Mouse (Mus musculus) limb, embryonic 12.5 days (tissue): ENCODE results near the gene Hoxd11. TPM values are rescaled to one million over a fixed set of nuclear protein-coding genes. Genes with fewer than 3 reads are reported as not detected.

Source experiments
- ATAC-seq: fragments of 200-750 bp; cut with Nextera tagmentation; 2 replicates; pipeline ENCODE4 v1.8.0; 2017; ENCODE audit warnings: low read depth, moderate TSS enrichment; ENCODE audit not compliant: insufficient number of reproducible peaks, insufficient read depth, low FRiP score, low TSS enrichment
- H3K27ac ChIP-seq: fragments of 300-500 bp; sonication (generic); 2 replicates; pipeline ENCODE4 v1.5.1; 2016; ENCODE audit warnings: mild to moderate bottlenecking, moderate library complexity
- H3K27me3 ChIP-seq: fragments of 300-500 bp; sonication (generic); 2 replicates; pipeline ENCODE4 v1.6.1; 2016; ENCODE audit warnings: mild to moderate bottlenecking, moderate library complexity
- H3K36me3 ChIP-seq: fragments of 300-500 bp; sonication (generic); 2 replicates; pipeline ENCODE4 v1.6.1; 2016; ENCODE audit warnings: mild to moderate bottlenecking, moderate library complexity
- H3K4me1 ChIP-seq: fragments of 300-500 bp; sonication (generic); replicated peaks from 2 replicates; pipeline ENCODE4 v1.6.1; 2016
- H3K4me2 ChIP-seq: fragments of 300-500 bp; sonication (generic); 2 replicates; pipeline ENCODE4 v1.6.1; 2016; ENCODE audit warnings: mild to moderate bottlenecking, moderate library complexity
- H3K4me3 ChIP-seq: fragments of 300-500 bp; sonication (generic); replicated peaks from 2 replicates; pipeline ENCODE4 v1.5.1; 2016; ENCODE audit warnings: mild to moderate bottlenecking
- H3K9ac ChIP-seq: fragments of 300-500 bp; sonication (generic); replicated peaks from 2 replicates; pipeline ENCODE4 v1.6.1; 2016; ENCODE audit warnings: mild to moderate bottlenecking, moderate library complexity
- H3K9me3 ChIP-seq: fragments of 300-500 bp; sonication (generic); 2 replicates; pipeline ENCODE4 v1.6.1; 2016; ENCODE audit warnings: mild to moderate bottlenecking, moderate library complexity
- WGBS: fragments of 180-500 bp; shearing (Covaris S2); methylation state at CpG from one replicate; pipeline ENCODE4 v1.1.7; 2016; 5-methylcytosine and 5-hydroxymethylcytosine counted together
- polyA plus RNA-seq: library from polyadenylated mRNA; unstranded; fragments of >200 nt; fragmentation: Nextera tagmentation; extraction: Ambion mirVana; gene quantifications from 2 replicates; pipeline ENCODE4 v1.2.1, GENCODE M21; 2016

Hoxd11 gene
- polyA plus RNA-seq, 1 experiment from 2014 or later = 62.0 TPM

GRCm38 (mm10) chr2:74656632-74657021, 22.7 kb upstream of the Hoxd11 start:
- peak overlapping the region; percentile 57 for H3K4me3 ChIP-seq

GRCm38 (mm10) chr2:74657251-74658023, 21.9 kb upstream of the Hoxd11 start:
- H3K4me2 ChIP-seq = peak overlapping the region; percentile 70
- H3K36me3 ChIP-seq = 0 out of 2 replicates have a peak, but pooled peaks cover 8% of the 10 kb centered on the region
- H3K4me3 ChIP-seq = peak overlapping the region; percentile 57
- peaks cover 30% of the 10 kb centered on the region for H3K4me1 ChIP-seq
- no peak for ATAC-seq
- 2% methylated on average over 62 of the region's 62 CpGs for WGBS
- H3K27me3 ChIP-seq = peaks cover 70% of the 10 kb centered on the region
- peak overlapping the region; percentile 90 for H3K27ac ChIP-seq
- peak overlapping the region; percentile 93 for H3K9ac ChIP-seq
- H3K9me3 ChIP-seq = no peaks in the 10 kb centered on the region

More at GRCm38 (mm10) chr2:74656632-74657021, 22.7 kb upstream of the Hoxd11 start:
- Histone ChIP-seq H3K4me2 (peak overlapping the region; percentile 70), H3K9me3 (no peaks in the 10 kb centered on the region), H3K9ac (peak overlapping the region; percentile 93), H3K27me3 (peaks cover 70% of the 10 kb centered on the region), H3K4me1 (peaks cover 26% of the 10 kb centered on the region), H3K27ac (peak overlapping the region; percentile 92), H3K36me3 (0 out of 2 replicates have a peak, but pooled peaks cover 8% of the 10 kb centered on the region)
- WGBS = 0% methylated on average over 4 of the region's 4 CpGs
- no peak for ATAC-seq

GRCm38 (mm10) chr2:74658024-74658666, 21.2 kb upstream of the Hoxd11 start:
- H3K27ac ChIP-seq = peak overlapping the region; percentile 90
- peak overlapping the region; percentile 57 for H3K4me3 ChIP-seq
- H3K36me3 ChIP-seq = 0 out of 2 replicates have a peak, but pooled peaks cover 8% of the 10 kb centered on the region
- WGBS = 2% methylated on average over 15 of the region's 15 CpGs
- H3K9ac ChIP-seq = peak overlapping the region; percentile 93
- peaks cover 72% of the 10 kb centered on the region for H3K27me3 ChIP-seq
- no peak for ATAC-seq
- no peaks in the 10 kb centered on the region for H3K9me3 ChIP-seq
- peaks cover 31% of the 10 kb centered on the region for H3K4me1 ChIP-seq
- peak overlapping the region; percentile 70 for H3K4me2 ChIP-seq

GRCm38 (mm10) chr2:74658667-74659371, 20.5 kb upstream of the Hoxd11 start:
- Histone ChIP-seq H3K4me3 (peak overlapping the region; percentile 57), H3K4me1 (peaks cover 34% of the 10 kb centered on the region), H3K9ac (peak overlapping the region; percentile 93)

GRCm38 (mm10) chr2:74659507-74660005, 19.8 kb upstream of the Hoxd11 start, which contains the start of gene Evx2:
Gene Evx2 (minus strand): TSS chr2:74659557.
- WGBS = 1% methylated on average over 28 of the region's 28 CpGs
- H3K4me3 ChIP-seq = peak within 1 kb of the TSS; percentile 57
- H3K9ac ChIP-seq = peak within 1 kb of the TSS; percentile 93
- H3K27me3 ChIP-seq = peaks cover 76% of the 10 kb centered on the region
- no peaks in the 10 kb centered on the region for H3K9me3 ChIP-seq
- H3K4me2 ChIP-seq = peak within 1 kb of the TSS; percentile 70
- no peak for ATAC-seq
- H3K36me3 ChIP-seq = 0 out of 2 replicates have a peak, but pooled peaks cover 8% of the 10 kb centered on the region
- peak within 1 kb of the TSS; percentile 90 for H3K27ac ChIP-seq
- peaks cover 32% of the 10 kb centered on the region for H3K4me1 ChIP-seq

More at GRCm38 (mm10) chr2:74658667-74659371, 20.5 kb upstream of the Hoxd11 start:
- peak overlapping the region; percentile 70 for H3K4me2 ChIP-seq
- ATAC-seq = no peak
- H3K9me3 ChIP-seq = no peaks in the 10 kb centered on the region
- H3K27ac ChIP-seq = peak overlapping the region; percentile 90
- under 1% methylated on average over 47 of the region's 47 CpGs for WGBS
- 0 out of 2 replicates have a peak, but pooled peaks cover 8% of the 10 kb centered on the region for H3K36me3 ChIP-seq
- H3K27me3 ChIP-seq = peaks cover 76% of the 10 kb centered on the region

- peak overlapping the region; percentile 90 for H3K27ac ChIP-seq
- peak overlapping the region; percentile 57 for H3K4me3 ChIP-seq
- no peak for ATAC-seq
- under 1% methylated on average over 30 of the region's 30 CpGs for WGBS
- H3K9ac ChIP-seq = peak overlapping the region; percentile 93
- H3K4me1 ChIP-seq = peaks cover 27% of the 10 kb centered on the region
- H3K36me3 ChIP-seq = 0 out of 2 replicates have a peak, but pooled peaks cover 8% of the 10 kb centered on the region
- H3K4me2 ChIP-seq = peak overlapping the region; percentile 70
- no peaks in the 10 kb centered on the region for H3K9me3 ChIP-seq
- peaks cover 72% of the 10 kb centered on the region for H3K27me3 ChIP-seq
Observed at GRCm38 (mm10) chr2:74660421-74661375, 18.7 kb upstream of the Hoxd11 start.

GRCm38 (mm10) chr2:74661685-74662084, 17.7 kb upstream of the Hoxd11 start:
- H3K27ac ChIP-seq = peak overlapping the region; percentile 82
- under 1% methylated on average over 14 of the region's 14 CpGs for WGBS
- H3K27me3 ChIP-seq = peaks cover 70% of the 10 kb centered on the region
- peaks cover 21% of the 10 kb centered on the region; the same call in 1 of the 2 replicates for H3K4me1 ChIP-seq
- ATAC-seq = peak; percentile 45; the same call in 1 of the 2 replicates
- 0 out of 2 replicates have a peak, but pooled peaks cover 8% of the 10 kb centered on the region for H3K36me3 ChIP-seq
- peak overlapping the region; percentile 70 for H3K4me2 ChIP-seq
- peak overlapping the region; percentile 93 for H3K9ac ChIP-seq
- H3K9me3 ChIP-seq = no peaks in the 10 kb centered on the region
- H3K4me3 ChIP-seq = peak overlapping the region; percentile 57

GRCm38 (mm10) chr2:74663291-74663925, 15.9 kb upstream of the Hoxd11 start:
- H3K4me2 ChIP-seq = peak overlapping the region; percentile 74
- 1% methylated on average over 18 of the region's 18 CpGs for WGBS
- H3K36me3 ChIP-seq = no peaks in the 10 kb centered on the region
- ATAC-seq = no peak
- peak overlapping the region; percentile 56 for H3K9ac ChIP-seq
- H3K9me3 ChIP-seq = no peaks in the 10 kb centered on the region
- peak overlapping the region; percentile 85 for H3K27ac ChIP-seq
- H3K4me1 ChIP-seq = peaks cover 31% of the 10 kb centered on the region
- peak overlapping the region; percentile 29 for H3K4me3 ChIP-seq
- H3K27me3 ChIP-seq = peaks cover 75% of the 10 kb centered on the region

GRCm38 (mm10) chr2:74666411-74666810, 12.9 kb upstream of the Hoxd11 start:
- Histone ChIP-seq H3K4me1 (peaks cover 27% of the 10 kb centered on the region), H3K4me2 (peak overlapping the region; percentile 74), H3K9ac (peak overlapping the region; percentile 99), H3K36me3 (no peaks in the 10 kb centered on the region), H3K27ac (peak overlapping the region; percentile 85), H3K27me3 (peaks cover 69% of the 10 kb centered on the region), H3K9me3 (no peaks in the 10 kb centered on the region), H3K4me3 (peak overlapping the region; percentile 90)
- 3% methylated on average over 7 of the region's 7 CpGs for WGBS
- no peak for ATAC-seq
